Mouse (Mus musculus) cerebellum, adult 11-12 months (tissue): ENCODE results near the gene Zfp428.
A peak's percentile ranks its signal among the peaks of the same experiment; 100 is the strongest.

Experiments used
- DNase-seq: peaks from one replicate; pipeline ENCODE4 v3.0.0; 2022

Zfp428 gene

GRCm38 (mm10) chr7:24506838-24507725 lies at the start of gene Zfp428:
Zfp428 (plus strand) TSS chr7:24507006.
- DNase-seq = peak; percentile 89

GRCm38 (mm10) chr7:24457726-24458370 lies 49.0 kb upstream of the Zfp428 start:
- no peak for DNase-seq

- no peak for DNase-seq
Measured at GRCm38 (mm10) chr7:24459440-24459839, 47.4 kb upstream of the Zfp428 start.

GRCm38 (mm10) chr7:24459843-24460242 lies 47.0 kb upstream of the Zfp428 start:
- DNase-seq = no peak

- no peak for DNase-seq
Measured at GRCm38 (mm10) chr7:24461376-24462051, 45.3 kb upstream of the Zfp428 start.

GRCm38 (mm10) chr7:24462388-24463319 lies 44.2 kb upstream of the Zfp428 start, which contains the start of gene Plaur:
Plaur (plus strand) TSS chr7:24462484.
- DNase-seq = no peak

- DNase-seq = no peak
Measured at GRCm38 (mm10) chr7:24466835-24467234, 40.0 kb upstream of the Zfp428 start.

GRCm38 (mm10) chr7:24467886-24468285 lies 38.9 kb upstream of the Zfp428 start:
- no peak for DNase-seq

- DNase-seq = no peak
Measured at GRCm38 (mm10) chr7:24469126-24469525, 37.7 kb upstream of the Zfp428 start.

- DNase-seq = peak; percentile 62
Measured at GRCm38 (mm10) chr7:24470356-24470755, 36.5 kb upstream of the Zfp428 start.

- no peak for DNase-seq
Measured at GRCm38 (mm10) chr7:24472442-24472841, 34.4 kb upstream of the Zfp428 start.

GRCm38 (mm10) chr7:24472937-24473336 lies 33.9 kb upstream of the Zfp428 start:
- no peak for DNase-seq

GRCm38 (mm10) chr7:24473913-24474529 lies 32.8 kb upstream of the Zfp428 start:
- DNase-seq = peak; percentile 78

GRCm38 (mm10) chr7:24474811-24475506 lies 31.8 kb upstream of the Zfp428 start:
- DNase-seq = peak; percentile 64

GRCm38 (mm10) chr7:24476338-24476737 lies 30.5 kb upstream of the Zfp428 start:
- no peak for DNase-seq

GRCm38 (mm10) chr7:24476856-24477255 lies 29.9 kb upstream of the Zfp428 start:
- DNase-seq = no peak

- no peak for DNase-seq
Measured at GRCm38 (mm10) chr7:24478911-24479310, 27.9 kb upstream of the Zfp428 start.

- peak; percentile 52 for DNase-seq
Measured at GRCm38 (mm10) chr7:24479685-24480084, 27.1 kb upstream of the Zfp428 start.

- DNase-seq = peak; percentile 62
Measured at GRCm38 (mm10) chr7:24480121-24480941, 26.5 kb upstream of the Zfp428 start.

- DNase-seq = peak; percentile 76
Measured at GRCm38 (mm10) chr7:24480986-24481473, 25.8 kb upstream of the Zfp428 start.
